ENCODE assay signal across 7 mouse cellular contexts in the genomic region with DNA sequence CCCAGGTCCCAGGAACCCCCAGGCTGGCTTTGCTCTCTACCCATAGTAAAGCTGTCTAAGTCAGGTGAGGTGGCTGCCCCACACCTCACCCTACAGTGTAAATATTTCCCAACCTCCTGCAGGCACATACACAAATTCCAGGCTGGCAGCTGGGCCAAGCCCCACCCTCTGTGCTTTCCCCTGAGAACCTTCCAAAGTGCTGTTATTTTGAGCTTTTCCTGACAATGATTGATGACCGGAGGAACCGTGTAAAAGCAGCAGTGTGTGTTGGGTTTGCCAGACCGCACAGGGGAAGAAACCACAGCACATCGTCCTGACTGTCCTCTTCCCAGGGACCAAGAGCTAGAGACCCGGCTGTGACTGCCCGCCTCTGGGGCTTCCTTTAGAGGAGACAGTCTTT. TPM values are rescaled to one million over a fixed set of nuclear protein-coding genes. Genes with fewer than 3 reads are reported as not detected.
DNase-seq lines count a peak whose midpoint lies in the region; ATAC-seq lines count a peak whose summit lies in the region.

TSS of gene Depp1 (plus strand) at position 204 of the 400 bp plus-strand sequence.

- H3K27ac ChIP-seq in hindbrain, embryonic 15.5 days (replicated peaks), result 0 out of 2 replicates have a peak within 1 kb of the TSS, but pooled peaks have one; percentile 11
- peak within 1 kb of the TSS; percentile 48; the same call in 1 of the 2 replicates for H3K27ac ChIP-seq in liver, embryonic 11.5 days (ENCODE audit: low read depth, low read length)

- peak; percentile 68 for DNase-seq in adrenal gland, postnatal 14 days
- DNase-seq in gastrocnemius, adult 8-10 months (ENCODE audit: low spot score in 2 of 2), result peak; percentile 34 to 65
- no peak for DNase-seq in liver, embryonic 11.5 days (ENCODE audit: low spot score)
- DNase-seq in urinary bladder, adult 2 months (ENCODE audit: low spot score), result peak; percentile 70
- DNase-seq in thymus, postnatal 4 days, result no peak
- no peak for DNase-seq in layer of hippocampus, postnatal 25 days (ENCODE audit: extremely low spot score in 1 of 2, low spot score in 1 of 2)

- WGBS in hindbrain, embryonic 15.5 days, result 37% methylated on average over 6 of the region's 6 CpGs
- WGBS in liver, embryonic 11.5 days, result 19% methylated on average over 6 of the region's 6 CpGs

- peak within 1 kb of the TSS; percentile 14; the same call in 1 of the 2 replicates for H3K4me2 ChIP-seq in hindbrain, embryonic 15.5 days
- peak within 1 kb of the TSS; percentile 27; the same call in 1 of the 2 replicates for H3K4me2 ChIP-seq in liver, embryonic 11.5 days

- no peaks in the 10 kb centered on the region for H3K27me3 ChIP-seq in hindbrain, embryonic 15.5 days
- H3K27me3 ChIP-seq in liver, embryonic 11.5 days (replicated peaks; ENCODE audit: control insufficient read depth, insufficient read depth, low read length), result no peaks in the 10 kb centered on the region

- H3K4me1 ChIP-seq in hindbrain, embryonic 15.5 days (replicated peaks), result 0 out of 2 replicates have a peak, but pooled peaks cover 2% of the 10 kb centered on the region
- H3K4me1 ChIP-seq in liver, embryonic 11.5 days (replicated peaks; ENCODE audit: control insufficient read depth, insufficient read depth, low read length), result no peaks in the 10 kb centered on the region; the same call in none of the 2 replicates

- H3K9ac ChIP-seq in hindbrain, embryonic 15.5 days, result no peak within 1 kb of the TSS
- no peak within 1 kb of the TSS for H3K9ac ChIP-seq in liver, embryonic 11.5 days (ENCODE audit: low read depth, low read length)

- no peak within 1 kb of the TSS for H3K4me3 ChIP-seq in hindbrain, embryonic 15.5 days
- H3K4me3 ChIP-seq in liver, embryonic 11.5 days (ENCODE audit: low read depth, low read length), result peak within 1 kb of the TSS; percentile 15; the same call in 1 of the 2 replicates

- no peaks in the 10 kb centered on the region for H3K9me3 ChIP-seq in hindbrain, embryonic 15.5 days
- H3K9me3 ChIP-seq in liver, embryonic 11.5 days (ENCODE audit: control insufficient read depth, low read length), result no peaks in the 10 kb centered on the region

- H3K36me3 ChIP-seq in hindbrain, embryonic 15.5 days, result no peaks in the 10 kb centered on the region
- no peaks in the 10 kb centered on the region for H3K36me3 ChIP-seq in liver, embryonic 11.5 days (ENCODE audit: control insufficient read depth, insufficient read depth, low read length)

- ATAC-seq in hindbrain, embryonic 15.5 days (ENCODE audit: low FRiP score, low read depth), result no peak
- peak; percentile 60 for ATAC-seq in liver, embryonic 11.5 days (replicated peaks; ENCODE audit: low FRiP score)

RNA-seq across cellular contexts. Expression of gene Depp1, which starts in this region (rescaled TPM):
- 67.4 and 88.3 TPM in 2 replicates for total RNA-seq in adrenal gland, postnatal 14 days (2021)
- 10 to 100 TPM in 1 of 4 experiments, 1 to 10 TPM in 3; 3.5 to 31.5 (median 5.1) TPM for total RNA-seq in gastrocnemius, adult 8-10 months (2022)
- 10.8 and 12.2 TPM in 2 replicates for polyA plus RNA-seq in hindbrain, embryonic 15.5 days (2015; fragmentation: Nextera tagmentation; extraction: Ambion mirVana)
- polyA plus RNA-seq in liver, embryonic 11.5 days (2014; fragmentation: Nextera tagmentation; extraction: Ambion mirVana), result 5.3 and 6.1 TPM in 2 replicates
- polyA plus RNA-seq in urinary bladder, adult 2 months (2012; rRNA removed), result 98.4 and 125 TPM in 2 replicates
- total RNA-seq in layer of hippocampus, postnatal 25 days (2021), result 1 to 10 TPM; 1.1 to 2.9 TPM

Comparison
In these comparisons a context has a peak if more than half of its experiments do, and no peak if none do; other contexts are left out.
1. DNase-seq: peak in adrenal gland, postnatal 14 days (single experiment), gastrocnemius, adult 8-10 months (2 of 2) and urinary bladder, adult 2 months (single experiment); none in liver, embryonic 11.5 days (single experiment), thymus, postnatal 4 days (single experiment) and layer of hippocampus, postnatal 25 days (0 of 2).